Mouse (Mus musculus) ES-E14 (cell line): ENCODE data around the gene Cxcl1. TPM values are rescaled to one million over a fixed set of nuclear protein-coding genes. Genes with fewer than 3 reads are reported as not detected.

Experiments
- DNase-seq: peaks from one replicate; pipeline ENCODE4 v3.0.0-alpha.2; 2013; ENCODE audit warnings: low read depth, low spot score
- H3K27ac ChIP-seq: 2 replicates; pipeline ENCODE4 v1.5.1; 2012; ENCODE audit warnings: low read depth, mild to moderate bottlenecking, low read length, moderate library complexity, mixed read lengths; ENCODE audit not compliant: poor library complexity, insufficient read depth, severe bottlenecking
- H3K36me3 ChIP-seq: 2 replicates; pipeline ENCODE4 v1.6.1; 2012; ENCODE audit warnings: mild to moderate bottlenecking, low read length, moderate library complexity, mixed read lengths; ENCODE audit not compliant: control insufficient read depth, poor library complexity, insufficient read depth, severe bottlenecking
- H3K4me1 ChIP-seq, 2 experiments: fragments of 150-350 bp in 1 of 2; sonication (generic) in 1 of 2; 2 replicates each; pipeline ENCODE4 v1.6.1; 2012; ENCODE audit warnings: low read length in 2 of 2, mild to moderate bottlenecking in 1 of 2, mixed read lengths in 1 of 2; ENCODE audit not compliant: control insufficient read depth in 2 of 2, insufficient read depth in 2 of 2, poor library complexity in 1 of 2
- H3K4me3 ChIP-seq, 2 experiments: fragments of 150-350 bp in 1 of 2; sonication (generic) in 1 of 2; 2 replicates each; pipeline ENCODE4 v1.5.1; 2012; ENCODE audit warnings: low read length in 2 of 2, low read depth in 1 of 2, mild to moderate bottlenecking in 1 of 2, mixed read lengths in 1 of 2; ENCODE audit not compliant: insufficient read depth in 1 of 2, poor library complexity in 1 of 2, severe bottlenecking in 1 of 2
- H3K9ac ChIP-seq: 2 replicates; pipeline ENCODE4 v1.6.1; 2012; ENCODE audit warnings: low read depth, mild to moderate bottlenecking, low read length, mixed read lengths; ENCODE audit not compliant: poor library complexity, insufficient read depth, severe bottlenecking
- H3K9me3 ChIP-seq: fragments of 150-350 bp; sonication (generic); 2 replicates; pipeline ENCODE4 v1.6.1; 2012; ENCODE audit warnings: low read depth, mild to moderate bottlenecking, low read length; ENCODE audit not compliant: control insufficient read depth, insufficient read depth
- CHD2 ChIP-seq: IDR thresholded peaks from 2 replicates; pipeline ENCODE4 v1.6.1; 2014; ENCODE audit warnings: mild to moderate bottlenecking, low read depth, low read length, inconsistent platforms
- HCFC1 ChIP-seq: IDR thresholded peaks from 2 replicates; pipeline ENCODE4 v1.6.1; 2012; ENCODE audit warnings: low read length, inconsistent platforms, borderline replicate concordance; ENCODE audit not compliant: insufficient read depth
- MAFK ChIP-seq: IDR thresholded peaks from 2 replicates; pipeline ENCODE4 v1.6.1; 2014; ENCODE audit warnings: mild to moderate bottlenecking, low read depth, low read length, inconsistent platforms; ENCODE audit not compliant: insufficient read depth
- ZC3H11A ChIP-seq: IDR thresholded peaks from 2 replicates; pipeline ENCODE4 v1.6.1; 2012; ENCODE audit warnings: low read depth, mild to moderate bottlenecking, inconsistent platforms, low read length, borderline replicate concordance
- ZNF384 ChIP-seq: IDR thresholded peaks from 2 replicates; pipeline ENCODE4 v1.6.1; 2012; ENCODE audit warnings: low read depth, low read length, inconsistent platforms
- in situ Hi-C, 2 experiments: fragments of 600-800 bp; cut with MboI; formaldehyde crosslinking; loops; one replicate each; pipeline ENCODE4 v1.15.1; 2025; ENCODE audit warnings: low sequenced_read_pairs in 2 of 2, inconsistent platforms in 1 of 2; ENCODE audit not compliant: unreplicated experiment in 2 of 2
- total RNA-seq: library from RNA; depleted of rRNA; stranded (reverse); fragments of 300-350 nt; gene quantifications from 2 replicates; pipeline ENCODE4 v1.2.3, GENCODE M21; 2012

Gene Cxcl1
- total RNA-seq, 1 experiment, result 0.45 TPM

DNA sequence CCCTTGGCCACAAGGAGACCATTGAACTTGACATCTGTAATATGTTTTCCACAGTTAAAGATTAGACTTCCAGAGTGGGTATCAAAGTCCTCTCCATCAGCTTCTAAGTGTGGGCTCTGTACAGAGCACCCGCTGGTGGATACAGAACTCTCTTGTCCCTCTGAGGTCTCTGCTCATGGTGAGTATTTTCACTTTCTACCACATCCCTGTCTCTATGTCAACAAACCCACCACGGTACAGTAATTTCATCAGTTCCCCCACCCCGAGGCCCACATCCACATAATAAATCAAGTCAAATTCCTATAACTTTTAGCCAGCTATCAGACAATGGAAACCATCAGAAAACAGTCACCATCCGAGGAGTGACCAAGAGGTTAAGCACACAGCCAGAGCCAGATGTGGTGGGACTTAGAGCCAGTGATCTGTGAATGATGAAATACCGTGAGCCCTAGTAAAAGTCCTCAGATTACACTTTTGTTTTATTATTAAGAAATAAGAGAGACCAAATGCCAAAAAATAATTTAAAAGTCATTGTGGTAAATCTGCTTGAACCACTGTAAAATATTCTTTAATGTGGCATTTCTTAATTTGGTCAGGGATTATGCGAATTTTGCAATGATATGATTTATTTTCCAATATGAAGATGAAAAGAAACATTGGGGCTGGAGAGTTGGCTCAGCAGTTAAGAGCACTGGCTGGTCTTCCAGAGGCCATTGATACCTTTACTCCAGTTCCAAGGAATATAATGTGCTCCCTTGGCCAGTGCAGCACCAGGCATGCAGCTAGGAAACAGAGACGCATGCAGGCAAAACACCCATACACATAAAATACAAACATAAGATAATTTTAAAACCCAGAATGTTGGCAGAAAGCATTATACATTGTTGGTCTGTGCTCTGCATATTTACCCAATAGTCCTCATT lies 35.5 kb upstream of the Cxcl1 start:
- no peak overlapping the region for H3K9ac ChIP-seq
- no peak for DNase-seq
- H3K4me1 ChIP-seq, result no peaks in the 10 kb centered on the region
- no peak overlapping the region for H3K4me3 ChIP-seq
- TF ChIP-seq ZNF384 (no peak), CHD2 (no peak), ZC3H11A (no peak), HCFC1 (no peak), MAFK (no peak)
- no peaks in the 10 kb centered on the region for H3K36me3 ChIP-seq
- in situ Hi-C loops, result no loop called here
- no peak overlapping the region for H3K27ac ChIP-seq
- no peaks in the 10 kb centered on the region for H3K9me3 ChIP-seq

- H3K4me1 ChIP-seq, result no peaks in the 10 kb centered on the region
- H3K27ac ChIP-seq, result no peak overlapping the region
- no peak overlapping the region for H3K9ac ChIP-seq
- in situ Hi-C loops, result no loop called here
- no peaks in the 10 kb centered on the region for H3K36me3 ChIP-seq
- H3K9me3 ChIP-seq, result no peaks in the 10 kb centered on the region
- TF ChIP-seq MAFK (no peak), HCFC1 (no peak), CHD2 (no peak), ZNF384 (no peak), ZC3H11A (no peak)
- no peak for DNase-seq
- no peak overlapping the region for H3K4me3 ChIP-seq
Observed at GRCm38 (mm10) chr5:90857463-90857862, 33.6 kb upstream of the Cxcl1 start.

- Histone ChIP-seq H3K4me3 (no peak overlapping the region), H3K9ac (no peak overlapping the region), H3K4me1 (no peaks in the 10 kb centered on the region), H3K27ac (no peak overlapping the region), H3K36me3 (no peaks in the 10 kb centered on the region), H3K9me3 (no peaks in the 10 kb centered on the region)
- DNase-seq, result no peak
- TF ChIP-seq ZNF384, result no peak
- TF ChIP-seq CHD2, result no peak
- TF ChIP-seq ZC3H11A, result no peak
- no peak for TF ChIP-seq HCFC1
- no peak for TF ChIP-seq MAFK
- in situ Hi-C loops, result no loop called here
Observed at GRCm38 (mm10) chr5:90858429-90858828, 32.6 kb upstream of the Cxcl1 start.

DNA sequence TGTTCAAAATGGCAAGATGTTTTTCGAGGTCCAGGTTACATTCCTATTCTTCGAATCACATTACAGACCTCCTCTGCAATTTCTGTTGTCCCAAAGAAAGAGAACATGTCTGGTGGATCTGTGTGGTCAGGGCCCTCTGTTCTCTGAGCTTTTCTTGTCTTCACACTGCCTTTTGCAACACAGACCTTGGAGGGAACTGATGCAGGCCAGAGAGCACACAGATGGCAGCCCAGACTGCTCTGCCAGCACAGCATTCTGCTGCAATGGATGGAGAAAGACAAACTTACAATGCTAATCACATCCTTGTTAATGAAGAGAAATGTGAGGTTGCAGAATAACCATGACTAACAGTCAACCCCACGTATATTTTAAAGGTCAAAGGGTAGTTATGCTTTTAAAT lies 32.0 kb upstream of the Cxcl1 start:
- Histone ChIP-seq H3K27ac (no peak overlapping the region), H3K4me1 (no peaks in the 10 kb centered on the region), H3K4me3 (no peak overlapping the region), H3K36me3 (no peaks in the 10 kb centered on the region), H3K9ac (no peak overlapping the region), H3K9me3 (no peaks in the 10 kb centered on the region)
- DNase-seq, result no peak
- TF ChIP-seq ZC3H11A (no peak), CHD2 (no peak), ZNF384 (no peak), MAFK (no peak), HCFC1 (no peak)
- in situ Hi-C loops, result no loop called here

GRCm38 (mm10) chr5:90861876-90862375 lies 29.1 kb upstream of the Cxcl1 start:
- H3K9ac ChIP-seq, result no peak overlapping the region
- TF ChIP-seq ZNF384 (no peak), CHD2 (no peak), ZC3H11A (no peak), HCFC1 (no peak), MAFK (no peak)
- H3K27ac ChIP-seq, result no peak overlapping the region
- no peak overlapping the region for H3K4me3 ChIP-seq
- H3K9me3 ChIP-seq, result no peaks in the 10 kb centered on the region
- no peaks in the 10 kb centered on the region for H3K4me1 ChIP-seq
- in situ Hi-C loops, result no loop called here
- no peaks in the 10 kb centered on the region for H3K36me3 ChIP-seq
- no peak for DNase-seq
